Mouse (Mus musculus) stomach, postnatal 0 days (tissue): ENCODE results near the gene Cad.

Source experiments
- CTCF ChIP-seq: IDR thresholded peaks from 2 replicates; pipeline ENCODE4 v1.5.1; 2016; ENCODE audit warnings: antibody characterized with exemption, low read depth, mild to moderate bottlenecking, moderate library complexity
- EP300 ChIP-seq: optimal IDR thresholded peaks from 2 replicates; pipeline ENCODE3; 2016; ENCODE audit warnings: antibody characterized with exemption

DNA sequence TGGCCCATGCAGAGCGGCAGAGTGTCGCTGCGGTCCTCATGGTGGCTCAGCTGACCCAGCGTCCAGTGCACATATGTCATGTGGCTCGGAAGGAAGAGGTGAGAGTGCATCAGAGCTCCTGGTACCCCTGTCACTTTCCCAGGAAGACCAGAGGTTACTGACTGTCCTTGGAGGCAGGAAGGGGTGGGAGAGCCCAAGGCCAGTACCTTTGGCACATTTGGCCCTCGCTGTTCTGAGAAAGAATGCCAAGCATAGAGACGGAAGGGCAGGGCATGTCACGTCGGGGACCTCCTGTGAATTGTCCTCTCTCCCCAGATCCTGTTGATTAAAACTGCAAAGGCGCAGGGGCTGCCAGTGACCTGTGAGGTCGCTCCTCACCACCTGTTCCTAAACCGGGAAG is 18.6 kb downstream of the Cad start:
- TF ChIP-seq CTCF (no peak), EP300 (no peak)
